Mouse (Mus musculus) mature B cell (primary cell): ENCODE results near the gene E330017A01Rik.

Experiments
- in situ Hi-C: fragments of 300-500 bp; cut with MboI; formaldehyde crosslinking; loops from 2 replicates; pipeline ENCODE4 v1.14.3; 2019

Gene E330017A01Rik

GRCm38 (mm10) chr16:58600846-58601245, 37.7 kb downstream of the E330017A01Rik start:
- in situ Hi-C loops, result no loop called here

- in situ Hi-C loops, result no loop called here
These were observed 47.2 kb downstream of the E330017A01Rik start for GRCm38 (mm10) chr16:58591299-58591698.

DNA sequence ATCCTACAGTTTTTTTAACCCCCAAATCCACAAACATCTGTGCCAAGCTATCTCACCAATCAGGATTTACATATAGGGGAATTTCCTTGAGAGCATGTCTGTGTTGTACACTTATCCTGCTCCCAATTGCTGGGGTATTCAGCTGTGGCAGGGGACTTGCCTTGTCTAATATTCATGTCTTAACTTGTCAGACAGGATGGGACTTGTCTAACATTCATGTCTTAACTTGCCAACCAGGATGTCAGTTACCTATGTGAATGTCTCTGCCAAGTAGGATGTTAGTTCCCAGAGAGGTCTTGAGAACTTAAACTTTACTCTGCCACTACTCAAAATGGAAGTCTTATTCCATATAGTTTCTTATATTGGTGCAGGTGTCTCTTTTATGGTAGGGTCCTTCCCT, 49.1 kb downstream of the E330017A01Rik start:
- in situ Hi-C loops, result no loop called here
